Mouse (Mus musculus) forebrain, embryonic 10.5 days (tissue): ENCODE results near the gene Wdr27. TPM values are rescaled to one million over a fixed set of nuclear protein-coding genes. Genes with fewer than 3 reads are reported as not detected.

ENCODE experiments used
- DNase-seq: peaks from one replicate; pipeline ENCODE4 v3.0.0-alpha.2; 2017; ENCODE audit warnings: low spot score; ENCODE audit errors: extremely low spot score
- H3K27ac ChIP-seq: fragments of 300-500 bp; sonication (generic); 2 replicates; pipeline ENCODE4 v1.5.1; 2016; ENCODE audit warnings: mild to moderate bottlenecking
- H3K27me3 ChIP-seq: fragments of 300-500 bp; sonication (generic); 2 replicates; pipeline ENCODE4 v1.6.1; 2016; ENCODE audit warnings: mild to moderate bottlenecking; ENCODE audit not compliant: poor library complexity, severe bottlenecking
- H3K36me3 ChIP-seq: fragments of 300-500 bp; sonication (generic); replicated peaks from 2 replicates; pipeline ENCODE4 v1.6.1; 2016; ENCODE audit warnings: mild to moderate bottlenecking, moderate library complexity
- H3K4me1 ChIP-seq: fragments of 300-500 bp; sonication (generic); 2 replicates; pipeline ENCODE4 v1.6.1; 2016
- H3K4me3 ChIP-seq: fragments of 300-500 bp; sonication (generic); 2 replicates; pipeline ENCODE4 v1.5.1; 2016; ENCODE audit warnings: mild to moderate bottlenecking, moderate library complexity
- H3K9me3 ChIP-seq: fragments of 300-500 bp; sonication (generic); 2 replicates; pipeline ENCODE4 v1.6.1; 2016; ENCODE audit warnings: mild to moderate bottlenecking, moderate library complexity
- WGBS: fragments of 180-500 bp; shearing (Covaris S2); methylation state at CpG from one replicate; pipeline ENCODE4 v1.1.7; 2016; 5-methylcytosine and 5-hydroxymethylcytosine counted together
- polyA plus RNA-seq: library from polyadenylated mRNA; unstranded; fragments of >200 nt; fragmentation: Nextera tagmentation; extraction: Ambion mirVana; gene quantifications from 2 replicates; pipeline ENCODE4 v1.2.1, GENCODE M21; 2016

The Wdr27 gene
- polyA plus RNA-seq, 1 experiment from 2014 or later, result 5.1 TPM

GRCm38 (mm10) chr17:14874656-14875204 is 68.2 kb downstream of the Wdr27 start:
- Histone ChIP-seq H3K4me1 (no peaks in the 10 kb centered on the region), H3K4me3 (no peak overlapping the region), H3K9me3 (no peaks in the 10 kb centered on the region), H3K27me3 (no peaks in the 10 kb centered on the region), H3K27ac (no peak overlapping the region), H3K36me3 (no peaks in the 10 kb centered on the region)
- DNase-seq, result no peak
- WGBS, result 90% methylated on average over 2 of the region's 2 CpGs

GRCm38 (mm10) chr17:14860220-14860619 is 82.7 kb downstream of the Wdr27 start:
- Histone ChIP-seq H3K36me3 (no peaks in the 10 kb centered on the region), H3K4me1 (no peaks in the 10 kb centered on the region), H3K27ac (no peak overlapping the region), H3K9me3 (no peaks in the 10 kb centered on the region), H3K27me3 (no peaks in the 10 kb centered on the region), H3K4me3 (no peak overlapping the region)
- no peak for DNase-seq
- whole genome bisulfite sequencing, result 76% methylated on average over 1 of the region's 1 CpGs

- no peak overlapping the region for H3K4me3 ChIP-seq
- no peaks in the 10 kb centered on the region for H3K9me3 ChIP-seq
- WGBS, result 90% methylated on average over 3 of the region's 3 CpGs
- no peaks in the 10 kb centered on the region for H3K36me3 ChIP-seq
- no peak overlapping the region for H3K27ac ChIP-seq
- no peaks in the 10 kb centered on the region for H3K27me3 ChIP-seq
- H3K4me1 ChIP-seq, result no peaks in the 10 kb centered on the region
- no peak for DNase-seq
Measured at GRCm38 (mm10) chr17:14847709-14848108, 95.2 kb downstream of the Wdr27 start.

GRCm38 (mm10) chr17:14846880-14847279 is 96.1 kb downstream of the Wdr27 start:
- no peaks in the 10 kb centered on the region for H3K27me3 ChIP-seq
- no peak for DNase-seq
- 83% methylated on average over 5 of the region's 5 CpGs for WGBS
- H3K9me3 ChIP-seq, result no peaks in the 10 kb centered on the region
- H3K27ac ChIP-seq, result no peak overlapping the region
- H3K4me3 ChIP-seq, result no peak overlapping the region
- H3K36me3 ChIP-seq, result no peaks in the 10 kb centered on the region
- H3K4me1 ChIP-seq, result no peaks in the 10 kb centered on the region

- no peak for DNase-seq
- no peaks in the 10 kb centered on the region for H3K4me1 ChIP-seq
- WGBS, result 60% methylated on average over 6 of the region's 6 CpGs
- no peak overlapping the region for H3K27ac ChIP-seq
- H3K9me3 ChIP-seq, result no peaks in the 10 kb centered on the region; the same call in 1 of the 2 replicates
- no peaks in the 10 kb centered on the region for H3K27me3 ChIP-seq
- H3K4me3 ChIP-seq, result no peak overlapping the region
- H3K36me3 ChIP-seq, result no peaks in the 10 kb centered on the region
Measured at GRCm38 (mm10) chr17:14826715-14827295, 116.2 kb downstream of the Wdr27 start.

- H3K4me3 ChIP-seq, result no peak overlapping the region
- H3K36me3 ChIP-seq, result no peaks in the 10 kb centered on the region
- no peaks in the 10 kb centered on the region for H3K4me1 ChIP-seq
- no peak overlapping the region for H3K27ac ChIP-seq
- WGBS, result 78% methylated on average over 5 of the region's 5 CpGs
- no peaks in the 10 kb centered on the region; the same call in 1 of the 2 replicates for H3K9me3 ChIP-seq
- DNase-seq, result no peak
- H3K27me3 ChIP-seq, result no peaks in the 10 kb centered on the region
Measured at GRCm38 (mm10) chr17:14824938-14825337, 118.0 kb downstream of the Wdr27 start.

GRCm38 (mm10) chr17:14817975-14818374 is 125.0 kb downstream of the Wdr27 start:
- DNase-seq, result no peak
- Histone ChIP-seq H3K27ac (no peak overlapping the region), H3K27me3 (no peaks in the 10 kb centered on the region), H3K36me3 (no peaks in the 10 kb centered on the region), H3K9me3 (no peaks in the 10 kb centered on the region), H3K4me3 (no peak overlapping the region), H3K4me1 (no peaks in the 10 kb centered on the region)
- 66% methylated on average over 2 of the region's 2 CpGs for WGBS

- H3K27me3 ChIP-seq, result no peaks in the 10 kb centered on the region
- DNase-seq, result no peak
- no peaks in the 10 kb centered on the region for H3K4me1 ChIP-seq
- H3K4me3 ChIP-seq, result no peak overlapping the region
- H3K27ac ChIP-seq, result no peak overlapping the region
- no peaks in the 10 kb centered on the region for H3K9me3 ChIP-seq
- 81% methylated on average over 3 of the region's 3 CpGs for WGBS
- H3K36me3 ChIP-seq, result no peaks in the 10 kb centered on the region
Measured at GRCm38 (mm10) chr17:14816107-14816506, 126.9 kb downstream of the Wdr27 start.

- H3K9me3 ChIP-seq, result no peaks in the 10 kb centered on the region
- WGBS, result 86% methylated on average over 5 of the region's 5 CpGs
- H3K27ac ChIP-seq, result no peak overlapping the region
- H3K4me1 ChIP-seq, result no peaks in the 10 kb centered on the region
- H3K4me3 ChIP-seq, result no peak overlapping the region
- H3K27me3 ChIP-seq, result no peaks in the 10 kb centered on the region
- no peak for DNase-seq
- H3K36me3 ChIP-seq, result no peaks in the 10 kb centered on the region
Measured at GRCm38 (mm10) chr17:14815304-14815703, 127.7 kb downstream of the Wdr27 start.

GRCm38 (mm10) chr17:14812631-14813030 is 130.3 kb downstream of the Wdr27 start:
- Histone ChIP-seq H3K27me3 (no peaks in the 10 kb centered on the region), H3K4me1 (no peaks in the 10 kb centered on the region), H3K27ac (no peak overlapping the region), H3K9me3 (no peaks in the 10 kb centered on the region), H3K4me3 (no peak overlapping the region), H3K36me3 (no peaks in the 10 kb centered on the region)
- 91% methylated on average over 6 of the region's 6 CpGs for WGBS
- no peak for DNase-seq

GRCm38 (mm10) chr17:14812033-14812432 is 130.9 kb downstream of the Wdr27 start:
- no peak overlapping the region for H3K4me3 ChIP-seq
- H3K36me3 ChIP-seq, result no peaks in the 10 kb centered on the region
- no peak overlapping the region for H3K27ac ChIP-seq
- no peaks in the 10 kb centered on the region for H3K4me1 ChIP-seq
- DNase-seq, result no peak
- no peaks in the 10 kb centered on the region for H3K9me3 ChIP-seq
- WGBS, result 87% methylated on average over 8 of the region's 8 CpGs
- no peaks in the 10 kb centered on the region for H3K27me3 ChIP-seq

- WGBS, result 89% methylated on average over 7 of the region's 7 CpGs
- no peaks in the 10 kb centered on the region for H3K4me1 ChIP-seq
- no peaks in the 10 kb centered on the region for H3K36me3 ChIP-seq
- no peaks in the 10 kb centered on the region for H3K27me3 ChIP-seq
- DNase-seq, result no peak
- no peak overlapping the region for H3K4me3 ChIP-seq
- no peaks in the 10 kb centered on the region for H3K9me3 ChIP-seq
- H3K27ac ChIP-seq, result no peak overlapping the region
Measured at GRCm38 (mm10) chr17:14806808-14807207, 136.2 kb downstream of the Wdr27 start.

- H3K9me3 ChIP-seq, result no peaks in the 10 kb centered on the region
- H3K4me1 ChIP-seq, result no peaks in the 10 kb centered on the region
- H3K27me3 ChIP-seq, result no peaks in the 10 kb centered on the region
- 85% methylated on average over 4 of the region's 4 CpGs for WGBS
- H3K27ac ChIP-seq, result no peak overlapping the region
- H3K4me3 ChIP-seq, result no peak overlapping the region
- no peak for DNase-seq
- no peaks in the 10 kb centered on the region for H3K36me3 ChIP-seq
Measured at GRCm38 (mm10) chr17:14799243-14799642, 143.7 kb downstream of the Wdr27 start.

GRCm38 (mm10) chr17:14795074-14795473 is 147.9 kb downstream of the Wdr27 start:
- Histone ChIP-seq H3K4me1 (no peaks in the 10 kb centered on the region), H3K36me3 (no peaks in the 10 kb centered on the region), H3K27ac (no peak overlapping the region), H3K9me3 (peaks cover 9% of the 10 kb centered on the region; the same call in 1 of the 2 replicates), H3K27me3 (no peaks in the 10 kb centered on the region), H3K4me3 (no peak overlapping the region)
- no peak for DNase-seq
- WGBS, result 96% methylated on average over 4 of the region's 4 CpGs
